Mouse (Mus musculus): ENCODE results near the gene Gm10842. TPM values are rescaled to one million over a fixed set of nuclear protein-coding genes. Genes with fewer than 3 reads are reported as not detected.

The Gm10842 gene
- polyA plus RNA-seq, 1 experiment from 2014 or later, result not detected

DNA sequence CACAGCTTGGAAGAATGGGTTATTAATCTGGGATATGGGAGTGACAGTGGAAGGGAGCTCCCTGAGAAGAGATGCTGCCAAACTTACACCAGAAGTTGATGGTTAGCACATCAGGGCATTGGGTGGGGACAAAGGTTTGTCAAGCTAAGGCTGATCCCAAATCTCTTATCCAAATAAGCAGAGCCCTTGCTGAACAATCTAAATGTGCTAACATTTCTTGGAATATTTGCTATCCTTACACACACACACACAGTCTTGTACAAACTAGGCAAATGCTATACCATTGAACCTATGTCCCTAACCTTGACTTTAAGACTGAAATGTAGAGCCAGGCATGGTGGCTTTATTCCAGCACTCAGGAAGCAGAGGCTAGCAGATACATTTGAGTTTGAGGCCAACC, 3.1 kb upstream of the Gm10842 start:
- H3K4me1 ChIP-seq (replicated peaks; ENCODE audit: control insufficient read depth, insufficient read depth), result no peaks in the 10 kb centered on the region
- H3K9ac ChIP-seq (ENCODE audit: low read length), result no peak overlapping the region
- H3K27ac ChIP-seq (replicated peaks), result no peak overlapping the region
- H3K27me3 ChIP-seq (ENCODE audit: control insufficient read depth, insufficient read depth, low read length), result no peaks in the 10 kb centered on the region
- no peak for TF ChIP-seq EP300 (optimal IDR thresholded peaks at IDR 0.05)
- no peak for TF ChIP-seq CTCF (IDR thresholded peaks at IDR 0.05; ENCODE audit: low read depth)
- ATAC-seq (ENCODE audit: low FRiP score, low TSS enrichment), result no peak
- H3K4me3 ChIP-seq (ENCODE audit: low read depth, low read length), result no peak overlapping the region
- peaks cover 8% of the 10 kb centered on the region for H3K36me3 ChIP-seq (ENCODE audit: control insufficient read depth, insufficient read depth, low read length)
- no peak overlapping the region for H3K4me2 ChIP-seq (replicated peaks; ENCODE audit: low read depth)
- H3K9me3 ChIP-seq (ENCODE audit: control insufficient read depth, low read length), result no peaks in the 10 kb centered on the region
- no peak for DNase-seq (ENCODE audit: low spot score)

GRCm38 (mm10) chr11:105144084-105144483, 2.6 kb upstream of the Gm10842 start:
- no peak for ATAC-seq (ENCODE audit: low FRiP score, low TSS enrichment)
- Histone ChIP-seq H3K27ac (replicated peaks) (no peak overlapping the region), H3K4me1 (replicated peaks; ENCODE audit: control insufficient read depth, insufficient read depth) (no peaks in the 10 kb centered on the region), H3K4me3 (ENCODE audit: low read depth, low read length) (no peak overlapping the region), H3K9ac (ENCODE audit: low read length) (no peak overlapping the region), H3K4me2 (replicated peaks; ENCODE audit: low read depth) (no peak overlapping the region), H3K27me3 (ENCODE audit: control insufficient read depth, insufficient read depth, low read length) (no peaks in the 10 kb centered on the region), H3K36me3 (ENCODE audit: control insufficient read depth, insufficient read depth, low read length) (peaks cover 8% of the 10 kb centered on the region), H3K9me3 (ENCODE audit: control insufficient read depth, low read length) (no peaks in the 10 kb centered on the region)
- 72% methylated on average over 3 of the region's 3 CpGs for WGBS
- no peak for DNase-seq (ENCODE audit: low spot score)
- TF ChIP-seq EP300 (optimal IDR thresholded peaks at IDR 0.05) (no peak), CTCF (IDR thresholded peaks at IDR 0.05; ENCODE audit: low read depth) (no peak)

GRCm38 (mm10) chr11:105144508-105145210, 2.0 kb upstream of the Gm10842 start:
- Histone ChIP-seq H3K36me3 (ENCODE audit: control insufficient read depth, insufficient read depth, low read length) (peaks cover 8% of the 10 kb centered on the region), H3K9me3 (ENCODE audit: control insufficient read depth, low read length) (no peaks in the 10 kb centered on the region), H3K9ac (ENCODE audit: low read length) (no peak overlapping the region), H3K4me2 (replicated peaks; ENCODE audit: low read depth) (no peak overlapping the region), H3K4me3 (ENCODE audit: low read depth, low read length) (no peak overlapping the region), H3K27ac (replicated peaks) (no peak overlapping the region), H3K4me1 (replicated peaks; ENCODE audit: control insufficient read depth, insufficient read depth) (no peaks in the 10 kb centered on the region), H3K27me3 (ENCODE audit: control insufficient read depth, insufficient read depth, low read length) (no peaks in the 10 kb centered on the region)
- WGBS, result 66% methylated on average over 11 of the region's 11 CpGs
- ATAC-seq (ENCODE audit: low FRiP score, low TSS enrichment), result no peak
- TF ChIP-seq EP300 (optimal IDR thresholded peaks at IDR 0.05) (no peak), CTCF (IDR thresholded peaks at IDR 0.05; ENCODE audit: low read depth) (peak; percentile 20; the same call in 1 of the 2 replicates)
- no peak for DNase-seq (ENCODE audit: low spot score)

DNA sequence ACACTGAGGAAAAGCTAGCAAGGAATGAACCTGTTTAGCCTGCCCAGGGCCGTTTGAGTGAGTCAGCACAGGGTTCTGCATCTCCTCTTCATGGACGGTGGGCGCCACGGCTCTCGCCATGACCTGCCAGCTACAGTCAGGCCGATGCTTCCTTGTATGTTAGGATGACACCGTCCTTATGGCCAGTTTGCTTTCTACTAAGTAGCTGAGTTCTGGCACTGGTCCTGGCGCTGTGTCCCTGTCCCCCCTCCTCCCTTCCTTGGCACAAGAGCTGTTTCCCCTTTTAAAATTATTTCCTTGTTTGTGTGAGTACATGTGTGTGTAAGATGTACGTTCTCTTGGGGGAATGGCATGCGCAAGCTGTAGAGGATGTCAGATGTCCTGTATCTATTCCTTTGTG, 1.5 kb upstream of the Gm10842 start:
- Histone ChIP-seq H3K9me3 (ENCODE audit: control insufficient read depth, low read length) (no peaks in the 10 kb centered on the region), H3K27me3 (ENCODE audit: control insufficient read depth, insufficient read depth, low read length) (no peaks in the 10 kb centered on the region)

GRCm38 (mm10) chr11:105149353-105149752, 2.7 kb downstream of the Gm10842 start:
- Histone ChIP-seq H3K27me3 (ENCODE audit: control insufficient read depth, insufficient read depth, low read length) (no peaks in the 10 kb centered on the region), H3K4me1 (replicated peaks; ENCODE audit: control insufficient read depth, insufficient read depth) (no peaks in the 10 kb centered on the region), H3K4me2 (replicated peaks; ENCODE audit: low read depth) (no peak overlapping the region), H3K4me3 (ENCODE audit: low read depth, low read length) (no peak overlapping the region), H3K36me3 (ENCODE audit: control insufficient read depth, insufficient read depth, low read length) (no peaks in the 10 kb centered on the region), H3K9ac (ENCODE audit: low read length) (no peak overlapping the region), H3K27ac (replicated peaks) (no peak overlapping the region), H3K9me3 (ENCODE audit: control insufficient read depth, low read length) (no peaks in the 10 kb centered on the region)
- WGBS, result 39% methylated on average over 3 of the region's 3 CpGs
- no peak for ATAC-seq (ENCODE audit: low FRiP score, low TSS enrichment)
- no peak for TF ChIP-seq EP300 (optimal IDR thresholded peaks at IDR 0.05)
- no peak for TF ChIP-seq CTCF (IDR thresholded peaks at IDR 0.05; ENCODE audit: low read depth)
- DNase-seq (ENCODE audit: low spot score), result no peak

More for the DNA sequence above, 1.5 kb upstream of the Gm10842 start:
- DNase-seq (ENCODE audit: low spot score) (no peak), ATAC-seq (ENCODE audit: low FRiP score, low TSS enrichment) (no peak)
- H3K4me2 ChIP-seq (replicated peaks; ENCODE audit: low read depth), result no peak overlapping the region
- H3K27ac ChIP-seq (replicated peaks), result no peak overlapping the region
- H3K36me3 ChIP-seq (ENCODE audit: control insufficient read depth, insufficient read depth, low read length), result peaks cover 3% of the 10 kb centered on the region
- WGBS, result 73% methylated on average over 10 of the region's 10 CpGs
- H3K4me1 ChIP-seq (replicated peaks; ENCODE audit: control insufficient read depth, insufficient read depth), result no peaks in the 10 kb centered on the region
- H3K4me3 ChIP-seq (ENCODE audit: low read depth, low read length), result no peak overlapping the region
- no peak overlapping the region for H3K9ac ChIP-seq (ENCODE audit: low read length)
- TF ChIP-seq EP300 (optimal IDR thresholded peaks at IDR 0.05) (no peak), CTCF (IDR thresholded peaks at IDR 0.05; ENCODE audit: low read depth) (no peak)

DNA sequence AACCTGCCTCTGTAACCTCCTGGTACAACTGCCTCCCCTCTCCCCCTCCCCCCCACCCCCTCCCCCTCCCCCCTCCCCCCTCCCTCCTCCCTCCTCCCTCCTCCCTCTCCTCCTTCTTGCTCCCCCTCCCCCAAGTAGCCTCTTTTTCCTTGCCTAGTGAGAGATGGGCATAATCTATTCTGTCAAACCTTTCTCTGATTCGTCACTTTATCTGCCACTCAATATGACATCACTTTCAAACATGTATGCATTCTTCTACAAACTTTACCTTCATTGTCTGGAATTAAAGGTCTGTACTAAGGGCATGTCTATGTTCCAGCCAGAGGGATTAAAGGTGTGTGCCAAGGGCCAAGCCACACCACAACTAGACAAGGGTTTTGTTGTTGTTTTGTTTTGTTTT, 3.1 kb downstream of the Gm10842 start:
- Histone ChIP-seq H3K4me1 (replicated peaks; ENCODE audit: control insufficient read depth, insufficient read depth) (no peaks in the 10 kb centered on the region), H3K4me3 (ENCODE audit: low read depth, low read length) (no peak overlapping the region), H3K27me3 (ENCODE audit: control insufficient read depth, insufficient read depth, low read length) (no peaks in the 10 kb centered on the region), H3K27ac (replicated peaks) (no peak overlapping the region), H3K36me3 (ENCODE audit: control insufficient read depth, insufficient read depth, low read length) (no peaks in the 10 kb centered on the region), H3K9me3 (ENCODE audit: control insufficient read depth, low read length) (no peaks in the 10 kb centered on the region), H3K9ac (ENCODE audit: low read length) (no peak overlapping the region), H3K4me2 (replicated peaks; ENCODE audit: low read depth) (no peak overlapping the region)
- DNase-seq (ENCODE audit: low spot score), result no peak
- 93% methylated on average over 1 of the region's 1 CpGs for WGBS
- no peak for ATAC-seq (ENCODE audit: low FRiP score, low TSS enrichment)
- no peak for TF ChIP-seq EP300 (optimal IDR thresholded peaks at IDR 0.05)
- no peak for TF ChIP-seq CTCF (IDR thresholded peaks at IDR 0.05; ENCODE audit: low read depth)

All from stomach, postnatal 0 days (tissue).